Mouse (Mus musculus) intestine, embryonic 15.5 days (tissue): ENCODE measurements at regions not wholly inside any gene's neighbourhood (a gene's known extent, or its start where the extent isn't known, plus 50 kb on each side); places are given as distances from the start of the nearest gene placed in this dataset.

Experiments used
- ATAC-seq: fragments of 200-750 bp; cut with Nextera tagmentation; 2 replicates; pipeline ENCODE4 v1.8.0; 2017; ENCODE audit warnings: moderate TSS enrichment, moderate library complexity
- H3K27ac ChIP-seq: fragments of 300-500 bp; sonication (generic); 2 replicates; pipeline ENCODE4 v1.5.1; 2015; ENCODE audit warnings: mild to moderate bottlenecking, inconsistent platforms
- H3K27me3 ChIP-seq: fragments of 300-500 bp; sonication (generic); replicated peaks from 2 replicates; pipeline ENCODE4 v1.6.1; 2015; ENCODE audit warnings: inconsistent platforms
- H3K36me3 ChIP-seq: fragments of 300-500 bp; sonication (generic); 2 replicates; pipeline ENCODE4 v1.6.1; 2015; ENCODE audit warnings: inconsistent platforms
- H3K4me1 ChIP-seq: fragments of 300-500 bp; sonication (generic); replicated peaks from 2 replicates; pipeline ENCODE4 v1.6.1; 2015; ENCODE audit warnings: inconsistent platforms
- H3K4me2 ChIP-seq: fragments of 300-500 bp; sonication (generic); replicated peaks from 2 replicates; pipeline ENCODE4 v1.6.1; 2015; ENCODE audit warnings: mild to moderate bottlenecking, inconsistent platforms
- H3K4me3 ChIP-seq: fragments of 300-500 bp; sonication (generic); replicated peaks from 2 replicates; pipeline ENCODE4 v1.5.1; 2015; ENCODE audit warnings: inconsistent platforms
- H3K9ac ChIP-seq: fragments of 300-500 bp; sonication (generic); 2 replicates; pipeline ENCODE4 v1.6.1; 2015; ENCODE audit warnings: inconsistent platforms
- H3K9me3 ChIP-seq: fragments of 300-500 bp; sonication (generic); 2 replicates; pipeline ENCODE4 v1.6.1; 2016; ENCODE audit warnings: inconsistent platforms
- WGBS: fragments of 180-500 bp; shearing (Covaris S2); methylation state at CpG from one replicate; pipeline ENCODE4 v1.1.7; 2015; 5-methylcytosine and 5-hydroxymethylcytosine counted together

- no peaks in the 10 kb centered on the region for H3K4me1 ChIP-seq
- no peak overlapping the region for H3K4me2 ChIP-seq
- H3K4me3 ChIP-seq, result no peak overlapping the region
- no peak overlapping the region for H3K9ac ChIP-seq
- no peaks in the 10 kb centered on the region for H3K36me3 ChIP-seq
- H3K9me3 ChIP-seq, result no peaks in the 10 kb centered on the region
- no peak for ATAC-seq
- 62% methylated on average over 3 of the region's 3 CpGs for WGBS
- no peaks in the 10 kb centered on the region for H3K27me3 ChIP-seq
- no peak overlapping the region for H3K27ac ChIP-seq
These were observed 160.6 kb downstream of the Snx13 start for GRCm38 (mm10) chr12:35207605-35208004.

GRCm38 (mm10) chr12:35203398-35203797 lies 156.4 kb downstream of the Snx13 start:
- no peak overlapping the region for H3K4me3 ChIP-seq
- H3K9ac ChIP-seq, result no peak overlapping the region
- H3K9me3 ChIP-seq, result no peaks in the 10 kb centered on the region
- 68% methylated on average over 1 of the region's 1 CpGs for WGBS
- H3K36me3 ChIP-seq, result no peaks in the 10 kb centered on the region
- no peaks in the 10 kb centered on the region for H3K4me1 ChIP-seq
- ATAC-seq, result no peak
- no peak overlapping the region for H3K27ac ChIP-seq
- no peak overlapping the region for H3K4me2 ChIP-seq
- H3K27me3 ChIP-seq, result no peaks in the 10 kb centered on the region

GRCm38 (mm10) chr12:35200110-35200509 lies 153.1 kb downstream of the Snx13 start:
- Histone ChIP-seq H3K36me3 (no peaks in the 10 kb centered on the region), H3K27me3 (no peaks in the 10 kb centered on the region), H3K9me3 (no peaks in the 10 kb centered on the region), H3K27ac (no peak overlapping the region), H3K4me3 (no peak overlapping the region), H3K9ac (no peak overlapping the region), H3K4me1 (no peaks in the 10 kb centered on the region), H3K4me2 (no peak overlapping the region)
- ATAC-seq, result no peak
- WGBS, result 73% methylated on average over 5 of the region's 5 CpGs
